Mouse (Mus musculus) gastrocnemius, postnatal 10 days (tissue): ENCODE data around the gene Ifit2. TPM values are rescaled to one million over a fixed set of nuclear protein-coding genes. Genes with fewer than 3 reads are reported as not detected.

Source experiments
- DNase-seq: peaks from one replicate; pipeline ENCODE4 v3.0.0; 2021; ENCODE audit warnings: mixed read lengths
- long read RNA-seq, 2 experiments: library from polyadenylated mRNA; stranded (forward); transcript quantifications; one replicate each; pipeline ENCODE4 v2.0.0; 2021
- total RNA-seq, 2 experiments: library from RNA; stranded (reverse); gene quantifications; 2 replicates each; pipeline ENCODE4 v1.2.3; 2021

Ifit2 gene
- 1 to 10 TPM; 3.1 to 3.3 TPM for total RNA-seq
- long read RNA-seq, experiment 1, transcript Ifit2-201 (3 exons, 3,818 nt): major isoform, 5 of 11 reads
- long read RNA-seq, experiment 1, partial matches to known transcripts: 2 of 11 reads
- long read RNA-seq, experiment 1, other reads (novel, unspliced or antisense): 4 of 11 reads
- long read RNA-seq, experiment 2, partial matches to known transcripts: 0 of 2 reads
- long read RNA-seq, experiment 2, other reads (novel, unspliced or antisense): 1 of 2 reads

- peak; percentile 57 for DNase-seq
Measured at GRCm38 (mm10) chr19:34550534-34551223, at the start of gene Ifit2. Gene Ifit2 (plus strand): TSS chr19:34550694.

- peak; percentile 50 for DNase-seq
Measured at GRCm38 (mm10) chr19:34500763-34501162, 49.7 kb upstream of the Ifit2 start.

GRCm38 (mm10) chr19:34505161-34505721 is 45.3 kb upstream of the Ifit2 start:
- no peak for DNase-seq

- no peak for DNase-seq
Measured at GRCm38 (mm10) chr19:34510717-34511116, 39.8 kb upstream of the Ifit2 start.

- DNase-seq: no peak
Measured at GRCm38 (mm10) chr19:34511528-34511927, 39.0 kb upstream of the Ifit2 start.

- DNase-seq: no peak
Measured at GRCm38 (mm10) chr19:34515681-34516080, 34.8 kb upstream of the Ifit2 start.

GRCm38 (mm10) chr19:34516346-34516745 is 34.1 kb upstream of the Ifit2 start:
- DNase-seq: no peak

- no peak for DNase-seq
Measured at GRCm38 (mm10) chr19:34517197-34517596, 33.3 kb upstream of the Ifit2 start.

- no peak for DNase-seq
Measured at GRCm38 (mm10) chr19:34517812-34518594, 32.5 kb upstream of the Ifit2 start.

GRCm38 (mm10) chr19:34518786-34519185 is 31.7 kb upstream of the Ifit2 start:
- no peak for DNase-seq

GRCm38 (mm10) chr19:34519646-34520045 is 30.8 kb upstream of the Ifit2 start:
- no peak for DNase-seq

- DNase-seq: no peak
Measured at GRCm38 (mm10) chr19:34520051-34520450, 30.4 kb upstream of the Ifit2 start.

GRCm38 (mm10) chr19:34521361-34521760 is 29.1 kb upstream of the Ifit2 start:
- DNase-seq: no peak

- no peak for DNase-seq
Measured at GRCm38 (mm10) chr19:34521978-34522377, 28.5 kb upstream of the Ifit2 start.

GRCm38 (mm10) chr19:34523106-34523725 is 27.3 kb upstream of the Ifit2 start:
- no peak for DNase-seq

- no peak for DNase-seq
Measured at GRCm38 (mm10) chr19:34524646-34525045, 25.8 kb upstream of the Ifit2 start.

GRCm38 (mm10) chr19:34526321-34526923 is 24.1 kb upstream of the Ifit2 start:
- no peak for DNase-seq

- peak; percentile 96 for DNase-seq
Measured at GRCm38 (mm10) chr19:34526941-34527682, 23.4 kb upstream of the Ifit2 start, which contains the start of gene Lipa. Gene Lipa (minus strand): TSS chr19:34527474.

GRCm38 (mm10) chr19:34532061-34532751 is 18.3 kb upstream of the Ifit2 start:
- no peak for DNase-seq

- DNase-seq: no peak
Measured at GRCm38 (mm10) chr19:34539422-34539821, 11.1 kb upstream of the Ifit2 start.
